Mouse (Mus musculus) stomach, postnatal 0 days (tissue): ENCODE data around the gene Rnf208. TPM values are rescaled to one million over a fixed set of nuclear protein-coding genes. Genes with fewer than 3 reads are reported as not detected.

ENCODE experiments used
- ATAC-seq: fragments of 200-750 bp; cut with Nextera tagmentation; 2 replicates; pipeline ENCODE4 v1.8.0; 2017; ENCODE audit not compliant: low FRiP score, low TSS enrichment
- DNase-seq: peaks from one replicate; pipeline ENCODE4 v3.0.0-alpha.2; 2016; ENCODE audit warnings: low spot score
- H3K27ac ChIP-seq: fragments of 300-500 bp; sonication (generic); replicated peaks from 2 replicates; pipeline ENCODE4 v1.5.1; 2014; ENCODE audit warnings: mild to moderate bottlenecking, control low read depth
- H3K27me3 ChIP-seq: fragments of 300-500 bp; sonication (generic); 2 replicates; pipeline ENCODE4 v1.6.1; 2014; ENCODE audit warnings: low read length; ENCODE audit not compliant: control insufficient read depth, insufficient read depth
- H3K36me3 ChIP-seq: fragments of 300-500 bp; sonication (generic); 2 replicates; pipeline ENCODE4 v1.6.1; 2014; ENCODE audit warnings: low read length, mixed read lengths; ENCODE audit not compliant: control insufficient read depth, insufficient read depth
- H3K4me1 ChIP-seq: fragments of 300-500 bp; sonication (generic); replicated peaks from 2 replicates; pipeline ENCODE4 v1.6.1; 2014; ENCODE audit warnings: antibody characterized with exemption; ENCODE audit not compliant: control insufficient read depth, insufficient read depth
- H3K4me2 ChIP-seq: fragments of 300-500 bp; sonication (generic); replicated peaks from 2 replicates; pipeline ENCODE4 v1.6.1; 2014; ENCODE audit warnings: low read depth, mild to moderate bottlenecking, control low read depth, moderate library complexity
- H3K4me3 ChIP-seq: fragments of 300-500 bp; sonication (generic); 2 replicates; pipeline ENCODE4 v1.5.1; 2014; ENCODE audit warnings: low read depth, low read length, control low read depth
- H3K9ac ChIP-seq: fragments of 300-500 bp; sonication (generic); 2 replicates; pipeline ENCODE4 v1.6.1; 2014; ENCODE audit warnings: mild to moderate bottlenecking, low read length, control low read depth, mixed read lengths
- H3K9me3 ChIP-seq: fragments of 300-500 bp; sonication (generic); 2 replicates; pipeline ENCODE4 v1.6.1; 2016; ENCODE audit warnings: low read length; ENCODE audit not compliant: control insufficient read depth
- CTCF ChIP-seq: IDR thresholded peaks from 2 replicates; pipeline ENCODE4 v1.5.1; 2016; ENCODE audit warnings: antibody characterized with exemption, low read depth, mild to moderate bottlenecking, moderate library complexity
- EP300 ChIP-seq: optimal IDR thresholded peaks from 2 replicates; pipeline ENCODE3; 2016; ENCODE audit warnings: antibody characterized with exemption
- WGBS: fragments of 180-500 bp; shearing (Covaris S2); extraction: QIAGEN DNeasy Blood & Tissue Kit; methylation state at CpG from one replicate; pipeline ENCODE4 v1.1.7; 2014; 5-methylcytosine and 5-hydroxymethylcytosine counted together
- polyA plus RNA-seq: library from polyadenylated mRNA; unstranded; fragments of >200 nt; fragmentation: Nextera tagmentation; extraction: Ambion mirVana; gene quantifications from 2 replicates; pipeline ENCODE4 v1.2.1, GENCODE M21; 2015

Gene Rnf208
- polyA plus RNA-seq, 1 experiment from 2014 or later, result 26.8 TPM

- DNase-seq (no peak), ATAC-seq (no peak)
- no peak overlapping the region for H3K27ac ChIP-seq
- H3K9me3 ChIP-seq, result no peaks in the 10 kb centered on the region
- no peaks in the 10 kb centered on the region for H3K36me3 ChIP-seq
- H3K4me3 ChIP-seq, result no peak overlapping the region
- no peaks in the 10 kb centered on the region for H3K4me1 ChIP-seq
- H3K4me2 ChIP-seq, result no peak overlapping the region
- WGBS, result 77% methylated on average over 5 of the region's 5 CpGs
- no peaks in the 10 kb centered on the region for H3K27me3 ChIP-seq
- TF ChIP-seq CTCF, result no peak
- no peak for TF ChIP-seq EP300
- H3K9ac ChIP-seq, result no peak overlapping the region
These were observed 15.2 kb upstream of the Rnf208 start for GRCm38 (mm10) chr2:25226864-25227263.

GRCm38 (mm10) chr2:25227406-25227805 lies 14.6 kb upstream of the Rnf208 start:
- no peak for DNase-seq
- 91% methylated on average over 4 of the region's 4 CpGs for WGBS
- H3K27ac ChIP-seq, result no peak overlapping the region

GRCm38 (mm10) chr2:25228431-25228889 lies 13.6 kb upstream of the Rnf208 start:
- 0% methylated on average over 7 of the region's 7 CpGs for WGBS
- H3K27me3 ChIP-seq, result no peaks in the 10 kb centered on the region
- H3K4me2 ChIP-seq, result peak overlapping the region; percentile 40
- peak overlapping the region; percentile 8; the same call in 1 of the 2 replicates for H3K4me3 ChIP-seq
- H3K4me1 ChIP-seq, result no peaks in the 10 kb centered on the region
- peak overlapping the region; percentile 31; the same call in 1 of the 2 replicates for H3K9ac ChIP-seq
- no peaks in the 10 kb centered on the region for H3K9me3 ChIP-seq
- peak overlapping the region; percentile 87 for H3K27ac ChIP-seq
- DNase-seq (peak; percentile 88), ATAC-seq (peak; percentile 67)
- peak; percentile 64 for TF ChIP-seq EP300
- peak; percentile 74 for TF ChIP-seq CTCF
- H3K36me3 ChIP-seq, result no peaks in the 10 kb centered on the region

More at GRCm38 (mm10) chr2:25227406-25227805, 14.6 kb upstream of the Rnf208 start:
- no peaks in the 10 kb centered on the region for H3K4me1 ChIP-seq
- no peak for ATAC-seq
- no peaks in the 10 kb centered on the region for H3K9me3 ChIP-seq
- H3K27me3 ChIP-seq, result no peaks in the 10 kb centered on the region
- H3K4me2 ChIP-seq, result no peak overlapping the region
- no peak overlapping the region for H3K4me3 ChIP-seq
- H3K9ac ChIP-seq, result no peak overlapping the region
- H3K36me3 ChIP-seq, result no peaks in the 10 kb centered on the region
- TF ChIP-seq CTCF (no peak), EP300 (no peak)

- H3K4me1 ChIP-seq, result no peaks in the 10 kb centered on the region
- peak overlapping the region; percentile 87 for H3K27ac ChIP-seq
- H3K4me3 ChIP-seq, result no peak overlapping the region
- no peak overlapping the region for H3K9ac ChIP-seq
- no peak for DNase-seq
- no peaks in the 10 kb centered on the region for H3K9me3 ChIP-seq
- WGBS, result 63% methylated on average over 6 of the region's 6 CpGs
- peak overlapping the region; percentile 40; the same call in 1 of the 2 replicates for H3K4me2 ChIP-seq
- H3K36me3 ChIP-seq, result no peaks in the 10 kb centered on the region
- no peak for TF ChIP-seq CTCF
- no peak for TF ChIP-seq EP300
- H3K27me3 ChIP-seq, result no peaks in the 10 kb centered on the region
- no peak for ATAC-seq
These were observed 13.0 kb upstream of the Rnf208 start for GRCm38 (mm10) chr2:25228995-25229530.

- no peaks in the 10 kb centered on the region for H3K4me1 ChIP-seq
- DNase-seq (no peak), ATAC-seq (no peak)
- TF ChIP-seq EP300 (no peak), CTCF (no peak)
- no peak overlapping the region for H3K4me2 ChIP-seq
- no peaks in the 10 kb centered on the region for H3K36me3 ChIP-seq
- H3K27ac ChIP-seq, result no peak overlapping the region
- no peak overlapping the region for H3K4me3 ChIP-seq
- 82% methylated on average over 5 of the region's 5 CpGs for WGBS
- H3K9me3 ChIP-seq, result no peaks in the 10 kb centered on the region
- H3K9ac ChIP-seq, result no peak overlapping the region
- no peaks in the 10 kb centered on the region for H3K27me3 ChIP-seq
These were observed 12.5 kb upstream of the Rnf208 start for GRCm38 (mm10) chr2:25229582-25229981.

GRCm38 (mm10) chr2:25230581-25230980 lies 11.5 kb upstream of the Rnf208 start:
- Histone ChIP-seq H3K27me3 (no peaks in the 10 kb centered on the region), H3K36me3 (no peaks in the 10 kb centered on the region), H3K4me1 (no peaks in the 10 kb centered on the region), H3K9me3 (no peaks in the 10 kb centered on the region), H3K27ac (no peak overlapping the region), H3K4me2 (no peak overlapping the region), H3K9ac (no peak overlapping the region), H3K4me3 (no peak overlapping the region)
- TF ChIP-seq CTCF (no peak), EP300 (no peak)
- 88% methylated on average over 7 of the region's 7 CpGs for WGBS
- no peak for DNase-seq
- no peak for ATAC-seq
